Mouse (Mus musculus) thymus, postnatal 14 days (tissue): ENCODE results near the gene Dcaf4.
A peak's percentile ranks its signal among the peaks of the same experiment; 100 is the strongest.

Source experiments
- DNase-seq: peaks from one replicate; pipeline ENCODE4 v3.0.0; 2021

Gene Dcaf4

DNA sequence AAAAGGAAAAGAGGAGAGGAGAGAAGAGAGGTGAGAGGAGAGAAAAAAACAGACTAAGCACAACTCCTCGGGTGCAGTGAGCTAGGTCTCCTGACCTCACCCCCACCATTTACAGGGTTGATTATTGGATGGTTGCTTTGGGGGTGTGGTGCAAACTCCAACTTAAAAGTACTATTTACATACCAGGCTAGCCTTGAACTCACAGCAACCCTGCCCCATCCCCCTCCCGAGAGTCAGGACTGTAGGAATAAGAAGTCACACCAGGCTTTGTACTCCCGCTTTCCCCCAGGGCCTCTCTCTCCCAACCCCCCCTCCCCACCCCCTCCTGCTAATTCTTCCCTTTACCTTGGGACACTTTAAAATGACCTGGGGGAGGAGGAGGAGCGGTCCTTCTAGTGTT lies 23.9 kb upstream of the Dcaf4 start:
- DNase-seq: no peak

- DNase-seq: no peak
Observed at GRCm38 (mm10) chr12:83496736-83497135, 23.5 kb upstream of the Dcaf4 start.

- DNase-seq: no peak
Observed at GRCm38 (mm10) chr12:83497959-83498358, 22.3 kb upstream of the Dcaf4 start.

GRCm38 (mm10) chr12:83499256-83499655 lies 21.0 kb upstream of the Dcaf4 start:
- DNase-seq: no peak

GRCm38 (mm10) chr12:83502190-83502589 lies 18.1 kb upstream of the Dcaf4 start:
- DNase-seq: peak; percentile 59

DNA sequence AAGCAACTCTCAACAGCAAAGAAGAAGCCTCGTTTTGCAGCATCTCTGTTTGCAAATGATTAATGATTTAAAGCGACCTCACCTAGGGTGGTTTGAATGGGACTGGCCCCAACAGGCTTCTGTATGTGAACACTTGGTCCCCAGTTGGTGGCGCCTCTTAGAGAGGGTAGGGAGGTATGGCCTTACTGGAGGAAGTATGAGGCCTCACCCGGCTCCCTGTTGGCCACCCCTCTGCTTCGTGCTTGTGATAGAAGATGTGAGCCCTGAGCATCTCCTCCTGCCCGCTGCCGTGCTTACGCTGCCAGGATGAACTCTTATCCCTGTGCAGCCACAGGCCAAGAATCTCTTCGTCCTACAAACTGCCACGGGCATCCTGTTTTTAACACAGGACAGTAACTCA lies 13.7 kb upstream of the Dcaf4 start:
- DNase-seq: no peak

- DNase-seq: no peak
Observed at GRCm38 (mm10) chr12:83510586-83510985, 9.7 kb upstream of the Dcaf4 start.

GRCm38 (mm10) chr12:83512783-83513182 lies 7.5 kb upstream of the Dcaf4 start:
- DNase-seq: no peak

GRCm38 (mm10) chr12:83513185-83513584 lies 7.1 kb upstream of the Dcaf4 start:
- no peak for DNase-seq

GRCm38 (mm10) chr12:83514216-83514615 lies 6.0 kb upstream of the Dcaf4 start:
- DNase-seq: no peak

DNA sequence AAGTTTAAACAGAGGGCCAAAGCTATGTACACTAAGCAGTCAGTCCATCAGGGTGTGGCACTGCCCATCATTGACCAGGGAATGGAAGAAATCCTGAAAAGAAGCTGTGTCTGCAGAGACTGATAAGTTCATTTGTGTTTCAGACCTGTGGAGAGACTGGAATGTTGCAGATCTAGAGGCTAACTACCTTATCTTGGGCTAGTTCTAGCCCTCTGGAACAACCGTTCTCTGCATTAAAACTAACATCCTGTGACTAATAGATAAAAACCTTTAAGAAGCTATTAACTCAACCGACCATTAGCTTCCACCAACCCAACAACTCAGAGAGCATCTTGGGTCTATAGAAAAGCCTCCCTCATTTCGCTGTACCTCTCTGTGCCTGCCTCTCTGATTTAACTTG lies 2.7 kb upstream of the Dcaf4 start:
- DNase-seq: no peak

GRCm38 (mm10) chr12:83521083-83521482 lies 817 bp downstream of the Dcaf4 start:
- DNase-seq: no peak

- no peak for DNase-seq
Observed at GRCm38 (mm10) chr12:83523056-83523455, 2.8 kb downstream of the Dcaf4 start.

DNA sequence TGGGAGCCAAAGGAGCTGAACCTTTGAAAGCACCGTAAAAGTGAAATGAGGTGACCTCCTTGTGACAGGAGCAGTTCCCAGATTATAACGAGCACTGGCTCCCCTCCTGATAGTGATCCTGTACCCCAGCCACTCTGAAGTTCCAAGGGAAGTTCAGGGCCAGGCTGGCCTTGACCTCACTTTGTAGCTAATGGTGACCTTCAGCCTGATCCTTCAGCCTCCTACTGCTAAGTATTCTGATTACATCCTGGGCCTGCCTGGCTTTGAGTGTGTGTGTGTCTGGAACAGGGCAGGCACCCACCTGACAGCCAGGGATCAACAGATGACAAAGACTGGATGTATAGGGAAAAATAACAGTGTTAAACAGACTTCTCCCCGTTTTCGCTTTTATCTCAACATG lies 3.6 kb downstream of the Dcaf4 start:
- no peak for DNase-seq

DNA sequence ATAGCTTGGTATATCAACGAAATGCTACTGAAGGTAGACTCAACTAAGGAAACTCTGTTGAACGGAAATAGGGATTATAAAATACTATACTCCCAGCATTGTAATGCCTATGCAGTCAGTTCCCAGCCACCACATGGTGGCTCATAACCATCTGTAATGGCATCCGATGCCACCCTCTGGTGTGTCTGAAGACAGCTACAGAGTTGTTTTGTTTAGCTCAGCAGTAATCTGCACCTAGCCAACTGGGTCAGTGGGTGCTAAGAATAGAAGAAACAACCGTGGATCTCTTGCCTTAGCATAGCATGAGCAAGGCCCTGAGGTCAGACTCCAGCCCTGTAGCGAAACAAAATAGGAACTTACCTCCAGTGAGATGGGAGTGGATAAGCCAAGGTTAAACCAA lies 4.1 kb downstream of the Dcaf4 start:
- no peak for DNase-seq

DNA sequence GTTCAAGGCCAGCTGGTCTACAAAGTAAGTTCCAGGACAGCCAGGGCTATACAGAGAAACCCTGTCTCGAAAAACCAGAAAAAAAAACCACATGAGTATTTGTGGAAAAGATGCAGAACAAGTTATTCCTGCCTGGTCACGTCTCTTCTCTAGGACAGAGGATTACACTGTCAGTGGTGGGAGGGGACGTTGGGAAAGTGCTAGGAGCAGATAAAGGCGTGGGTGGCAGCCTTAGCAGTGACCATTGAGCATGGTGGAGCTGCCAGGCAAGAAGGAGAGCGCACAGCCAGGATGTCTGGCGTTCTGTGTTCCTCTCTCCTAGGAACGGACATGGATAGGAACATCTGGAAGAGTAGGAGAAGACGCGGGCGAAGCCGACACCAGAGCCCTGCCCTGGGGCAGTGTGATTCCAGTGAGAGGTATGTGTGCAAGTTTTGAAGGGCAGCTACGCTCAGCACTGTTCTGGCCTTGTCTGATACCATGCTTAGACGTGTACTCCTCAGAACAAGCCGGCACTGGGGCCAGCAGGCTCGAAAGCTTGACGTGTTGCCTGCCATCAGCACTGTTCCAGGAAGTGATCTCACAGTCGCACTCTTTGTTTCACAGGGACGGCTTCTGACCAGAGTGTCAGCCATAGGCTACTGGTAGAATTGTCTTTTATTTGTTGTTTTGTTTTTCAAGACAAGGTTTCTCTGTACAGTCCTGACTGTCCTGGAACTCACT lies 5.7 kb downstream of the Dcaf4 start:
- DNase-seq: no peak

GRCm38 (mm10) chr12:83527816-83528215 lies 7.5 kb downstream of the Dcaf4 start:
- DNase-seq: no peak

DNA sequence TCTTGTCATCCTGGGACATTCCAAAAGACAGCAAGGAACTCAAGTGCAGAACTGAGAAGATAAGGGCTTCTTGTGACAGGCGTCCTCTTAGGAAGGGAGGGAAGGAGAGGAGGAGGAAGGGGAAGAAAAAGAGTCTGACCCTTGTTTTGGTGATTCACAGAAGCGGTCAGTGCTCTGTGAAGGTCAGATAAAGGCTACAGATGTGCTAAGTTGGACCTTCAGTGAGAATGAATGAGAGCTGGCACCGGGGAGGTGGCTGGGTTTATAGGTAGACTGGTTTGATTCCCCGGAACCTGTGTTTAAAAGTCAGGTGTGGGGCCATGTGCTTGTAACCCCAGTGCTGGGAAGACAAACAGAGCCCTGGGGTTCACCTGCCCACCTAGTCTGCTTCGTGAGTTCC lies 8.4 kb downstream of the Dcaf4 start:
- no peak for DNase-seq

DNA sequence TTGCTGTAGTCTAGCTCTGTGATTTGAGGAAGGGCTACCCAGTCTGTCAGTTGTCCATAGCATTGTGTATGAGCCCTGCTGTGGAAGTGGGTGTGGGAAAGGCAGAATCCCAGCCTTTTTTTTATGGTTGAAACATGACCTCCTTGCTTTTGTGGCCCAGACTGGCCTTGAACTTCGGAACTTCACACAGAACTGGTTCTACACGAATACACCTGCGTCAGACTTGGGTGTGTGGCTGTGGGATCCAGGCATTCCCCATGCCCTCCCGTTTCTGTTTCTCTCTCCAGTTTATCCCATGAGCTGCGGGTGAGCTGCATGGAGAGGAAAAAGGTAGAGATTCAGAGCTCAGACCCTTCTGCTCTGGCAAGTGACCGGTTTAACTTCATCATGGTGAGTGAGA lies 11.7 kb downstream of the Dcaf4 start:
- no peak for DNase-seq

GRCm38 (mm10) chr12:83532966-83533365 lies 12.7 kb downstream of the Dcaf4 start:
- no peak for DNase-seq

DNA sequence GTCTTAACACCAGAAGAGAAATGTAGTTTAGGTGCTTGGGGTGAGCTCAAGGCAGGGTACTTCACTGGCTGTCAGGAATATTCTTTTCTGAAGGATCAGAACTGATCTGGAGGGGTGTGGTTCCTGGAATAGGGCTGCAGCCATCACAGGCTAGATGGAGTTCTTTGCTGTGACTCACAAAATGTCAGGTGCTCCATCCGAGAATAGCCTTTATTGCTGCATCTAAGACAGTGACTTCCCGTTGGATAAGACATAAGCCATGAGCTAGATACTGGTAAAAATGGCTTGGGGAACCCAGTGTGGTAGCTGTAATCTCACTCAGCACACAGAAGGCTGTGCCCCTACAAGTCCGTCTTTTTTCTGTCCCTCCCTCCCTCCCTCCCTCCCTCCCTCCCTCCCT lies 13.9 kb downstream of the Dcaf4 start:
- no peak for DNase-seq

DNA sequence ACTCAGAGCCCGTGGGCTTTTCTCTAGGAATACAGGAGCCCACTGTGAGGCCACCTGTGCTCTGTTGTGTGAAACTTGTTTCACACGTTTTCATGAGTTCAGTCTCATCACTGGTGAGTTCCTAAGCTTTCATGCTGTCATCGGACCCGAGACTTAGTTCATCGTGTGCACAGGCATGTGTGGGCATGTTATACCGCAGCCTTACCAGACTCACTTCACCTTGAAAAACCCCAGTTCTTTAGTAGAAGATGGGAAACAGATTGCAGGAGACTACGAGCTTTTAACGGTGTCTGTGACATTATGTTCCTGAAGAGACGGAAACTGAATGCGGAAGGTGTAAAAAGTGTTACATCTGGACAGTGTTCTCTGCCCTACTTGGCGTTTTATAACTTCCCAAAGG lies 15.2 kb downstream of the Dcaf4 start:
- no peak for DNase-seq

- no peak for DNase-seq
Observed at GRCm38 (mm10) chr12:83536039-83536438, 15.8 kb downstream of the Dcaf4 start.

DNA sequence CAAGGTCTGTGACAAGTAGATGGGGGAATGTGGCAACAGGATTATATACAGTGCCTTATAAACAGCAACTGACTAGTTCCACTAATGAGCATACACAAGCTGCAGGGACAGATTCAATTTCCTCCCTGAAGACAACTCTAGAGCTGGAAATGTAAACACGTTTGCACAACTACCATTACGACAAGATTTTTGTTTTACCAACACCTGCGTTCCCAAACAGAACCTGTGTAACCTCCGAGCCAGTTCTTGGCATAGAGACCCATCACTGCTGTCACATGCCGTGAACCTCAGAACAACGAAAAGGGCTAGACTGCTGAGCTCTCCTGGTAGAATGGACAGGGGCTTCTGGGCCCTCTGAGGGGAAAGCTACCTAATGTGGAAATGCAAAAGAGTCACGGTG lies 23.7 kb downstream of the Dcaf4 start:
- DNase-seq: no peak

DNA sequence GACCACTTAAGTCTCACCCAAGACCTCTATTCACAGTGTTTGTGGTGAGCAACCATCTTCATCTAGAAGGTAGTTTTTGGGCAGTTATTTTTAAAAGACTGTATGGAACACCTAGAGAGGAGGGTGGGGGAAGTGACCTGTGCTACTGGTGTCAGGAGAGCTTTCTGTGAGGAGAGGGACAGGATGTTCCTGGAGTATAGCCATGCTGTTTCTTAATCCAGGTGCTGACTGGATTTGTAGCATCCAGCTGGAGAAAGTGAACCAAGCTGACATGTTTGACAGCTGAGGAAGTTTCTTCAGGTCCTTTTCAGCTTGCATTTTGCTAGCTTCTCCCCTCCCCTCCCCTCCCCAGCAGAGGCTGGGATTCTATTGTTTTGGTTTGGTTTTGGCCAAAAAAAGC lies 24.5 kb downstream of the Dcaf4 start:
- DNase-seq: no peak

DNA sequence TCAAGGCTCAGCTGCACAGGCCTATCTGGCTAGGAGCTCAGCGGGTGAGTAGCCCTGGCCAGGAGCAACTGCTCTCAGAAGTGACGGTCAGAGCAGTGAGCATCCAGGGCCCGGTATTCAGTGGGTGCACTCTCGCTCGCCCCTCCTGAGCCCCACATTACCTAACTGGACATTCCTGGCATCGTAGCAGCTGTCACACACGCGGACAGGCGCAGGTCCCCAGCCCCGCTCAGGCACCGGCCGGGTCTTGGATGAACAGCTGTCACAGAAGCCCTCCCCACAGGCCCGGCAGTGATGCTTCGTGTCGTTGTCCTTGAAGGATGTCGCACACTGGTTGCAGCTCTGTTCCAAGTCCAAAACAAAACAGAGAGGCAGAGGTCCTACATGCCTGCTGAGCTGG lies 31.0 kb downstream of the Dcaf4 start:
- no peak for DNase-seq
